Mouse (Mus musculus) embryonic facial prominence, embryonic 13.5 days (tissue): ENCODE measurements around the gene Rapgefl1. TPM values are rescaled to one million over a fixed set of nuclear protein-coding genes. Genes with fewer than 3 reads are reported as not detected.

Experiments
- ATAC-seq: fragments of 200-750 bp; cut with Nextera tagmentation; 2 replicates; pipeline ENCODE4 v1.8.0; 2017; ENCODE audit warnings: low read depth; ENCODE audit not compliant: insufficient number of reproducible peaks, insufficient read depth, low FRiP score, low TSS enrichment
- H3K27ac ChIP-seq: fragments of 300-500 bp; sonication (generic); 2 replicates; pipeline ENCODE4 v1.5.1; 2015; ENCODE audit warnings: moderate library complexity, mild to moderate bottlenecking, inconsistent platforms
- H3K27me3 ChIP-seq: fragments of 300-500 bp; sonication (generic); 2 replicates; pipeline ENCODE4 v1.6.1; 2015; ENCODE audit warnings: mild to moderate bottlenecking, inconsistent platforms
- H3K36me3 ChIP-seq: fragments of 300-500 bp; sonication (generic); 2 replicates; pipeline ENCODE4 v1.6.1; 2015; ENCODE audit warnings: mild to moderate bottlenecking, inconsistent platforms
- H3K4me1 ChIP-seq: fragments of 300-500 bp; sonication (generic); 2 replicates; pipeline ENCODE4 v1.6.1; 2015; ENCODE audit warnings: inconsistent platforms
- H3K4me2 ChIP-seq: fragments of 300-500 bp; sonication (generic); 2 replicates; pipeline ENCODE4 v1.6.1; 2015; ENCODE audit warnings: moderate library complexity, mild to moderate bottlenecking, inconsistent platforms
- H3K4me3 ChIP-seq: fragments of 300-500 bp; sonication (generic); 2 replicates; pipeline ENCODE4 v1.5.1; 2015; ENCODE audit warnings: mild to moderate bottlenecking, inconsistent platforms
- H3K9ac ChIP-seq: fragments of 300-500 bp; sonication (generic); 2 replicates; pipeline ENCODE4 v1.6.1; 2015; ENCODE audit warnings: mild to moderate bottlenecking, inconsistent platforms
- H3K9me3 ChIP-seq: fragments of 300-500 bp; sonication (generic); 2 replicates; pipeline ENCODE4 v1.6.1; 2016; ENCODE audit warnings: inconsistent platforms
- WGBS: fragments of 180-500 bp; shearing (Covaris S2); methylation state at CpG from one replicate; pipeline ENCODE4 v1.1.7; 2015; ENCODE audit warnings: mixed read lengths; 5-methylcytosine and 5-hydroxymethylcytosine counted together
- polyA plus RNA-seq: library from polyadenylated mRNA; unstranded; fragments of >200 nt; fragmentation: Nextera tagmentation; extraction: Ambion mirVana; gene quantifications from 2 replicates; pipeline ENCODE4 v1.2.1, GENCODE M21; 2015

The Rapgefl1 gene
- polyA plus RNA-seq, 1 experiment from 2014 or later, result 4.7 TPM

GRCm38 (mm10) chr11:98795015-98795713, 41.4 kb upstream of the Rapgefl1 start, which contains the start of gene Msl1:
Gene Msl1 (plus strand): TSS chr11:98795516.
- H3K4me1 ChIP-seq, result peaks cover 28% of the 10 kb centered on the region
- peak within 1 kb of the TSS; percentile 100 for H3K27ac ChIP-seq
- peaks cover 23% of the 10 kb centered on the region for H3K36me3 ChIP-seq
- H3K9me3 ChIP-seq, result no peaks in the 10 kb centered on the region
- peak within 1 kb of the TSS; percentile 100 for H3K9ac ChIP-seq
- under 1% methylated on average over 65 of the region's 89 CpGs for WGBS
- H3K27me3 ChIP-seq, result no peaks in the 10 kb centered on the region
- peak within 1 kb of the TSS; percentile 74 for H3K4me2 ChIP-seq
- peak; percentile 72 for ATAC-seq
- peak within 1 kb of the TSS; percentile 100 for H3K4me3 ChIP-seq

- peak overlapping the region; percentile 100 for H3K4me3 ChIP-seq
- peak overlapping the region; percentile 74 for H3K4me2 ChIP-seq
- peak overlapping the region; percentile 100 for H3K9ac ChIP-seq
- ATAC-seq, result peak; percentile 46; the same call in 1 of the 2 replicates
- 1% methylated on average over 62 of the region's 74 CpGs for WGBS
- peak overlapping the region; percentile 100 for H3K27ac ChIP-seq
- no peaks in the 10 kb centered on the region for H3K9me3 ChIP-seq
- no peaks in the 10 kb centered on the region for H3K27me3 ChIP-seq
- H3K36me3 ChIP-seq, result peaks cover 31% of the 10 kb centered on the region
- peaks cover 28% of the 10 kb centered on the region for H3K4me1 ChIP-seq
Measured at GRCm38 (mm10) chr11:98795714-98796514, 40.7 kb upstream of the Rapgefl1 start.

GRCm38 (mm10) chr11:98796515-98797216, 39.9 kb upstream of the Rapgefl1 start:
- Histone ChIP-seq H3K27me3 (no peaks in the 10 kb centered on the region), H3K4me3 (peak overlapping the region; percentile 100), H3K4me2 (peak overlapping the region; percentile 74), H3K9me3 (no peaks in the 10 kb centered on the region), H3K9ac (peak overlapping the region; percentile 100), H3K27ac (peak overlapping the region; percentile 100), H3K4me1 (peaks cover 28% of the 10 kb centered on the region), H3K36me3 (peaks cover 38% of the 10 kb centered on the region)
- WGBS, result 3% methylated on average over 23 of the region's 23 CpGs
- no peak for ATAC-seq

GRCm38 (mm10) chr11:98797306-98797705, 39.3 kb upstream of the Rapgefl1 start:
- Histone ChIP-seq H3K9me3 (no peaks in the 10 kb centered on the region), H3K27me3 (no peaks in the 10 kb centered on the region), H3K4me1 (peaks cover 28% of the 10 kb centered on the region), H3K9ac (peak overlapping the region; percentile 100), H3K27ac (no peak overlapping the region), H3K4me3 (peak overlapping the region; percentile 100), H3K4me2 (peak overlapping the region; percentile 74), H3K36me3 (peaks cover 45% of the 10 kb centered on the region)
- WGBS, result 5% methylated on average over 5 of the region's 5 CpGs
- ATAC-seq, result no peak

GRCm38 (mm10) chr11:98797909-98798308, 38.7 kb upstream of the Rapgefl1 start:
- H3K27ac ChIP-seq, result no peak overlapping the region

GRCm38 (mm10) chr11:98804605-98805004, 32.0 kb upstream of the Rapgefl1 start, which contains the start of gene Casc3:
Gene Casc3 (plus strand): TSS chr11:98804905.
- H3K4me2 ChIP-seq, result no peak within 1 kb of the TSS
- no peaks in the 10 kb centered on the region for H3K9me3 ChIP-seq
- 94% methylated on average over 5 of the region's 5 CpGs for WGBS
- no peak for ATAC-seq
- peaks cover 83% of the 10 kb centered on the region for H3K36me3 ChIP-seq
- no peak within 1 kb of the TSS for H3K9ac ChIP-seq
- H3K4me1 ChIP-seq, result 0 out of 2 replicates have a peak, but pooled peaks cover 5% of the 10 kb centered on the region
- H3K4me3 ChIP-seq, result no peak within 1 kb of the TSS
- no peak within 1 kb of the TSS for H3K27ac ChIP-seq
- no peaks in the 10 kb centered on the region for H3K27me3 ChIP-seq

More at GRCm38 (mm10) chr11:98797909-98798308, 38.7 kb upstream of the Rapgefl1 start:
- no peaks in the 10 kb centered on the region for H3K9me3 ChIP-seq
- peak overlapping the region; percentile 100 for H3K4me3 ChIP-seq
- H3K27me3 ChIP-seq, result no peaks in the 10 kb centered on the region
- peak overlapping the region; percentile 74 for H3K4me2 ChIP-seq
- H3K4me1 ChIP-seq, result peaks cover 28% of the 10 kb centered on the region
- no peak for ATAC-seq
- peaks cover 51% of the 10 kb centered on the region for H3K36me3 ChIP-seq
- WGBS, result 48% methylated on average over 4 of the region's 4 CpGs
- H3K9ac ChIP-seq, result peak overlapping the region; percentile 100

GRCm38 (mm10) chr11:98808417-98808816, 28.2 kb upstream of the Rapgefl1 start:
- 74% methylated on average over 2 of the region's 2 CpGs for WGBS
- H3K27ac ChIP-seq, result peak overlapping the region; percentile 99; the same call in 1 of the 2 replicates
- no peaks in the 10 kb centered on the region for H3K27me3 ChIP-seq
- ATAC-seq, result no peak
- H3K9me3 ChIP-seq, result no peaks in the 10 kb centered on the region
- H3K4me3 ChIP-seq, result 0 out of 2 replicates have a peak overlapping the region, but pooled peaks have one; percentile 88
- H3K36me3 ChIP-seq, result peaks cover 63% of the 10 kb centered on the region
- H3K4me1 ChIP-seq, result peaks cover 17% of the 10 kb centered on the region
- peak overlapping the region; percentile 75 for H3K4me2 ChIP-seq
- no peak overlapping the region for H3K9ac ChIP-seq

- Histone ChIP-seq H3K9ac (peak overlapping the region; percentile 95), H3K36me3 (peaks cover 63% of the 10 kb centered on the region)
- ATAC-seq, result peak; percentile 98
Measured at GRCm38 (mm10) chr11:98809457-98810290, 26.9 kb upstream of the Rapgefl1 start.

GRCm38 (mm10) chr11:98810686-98811085, 25.9 kb upstream of the Rapgefl1 start:
- peak overlapping the region; percentile 88 for H3K4me3 ChIP-seq
- H3K36me3 ChIP-seq, result peaks cover 62% of the 10 kb centered on the region
- H3K4me1 ChIP-seq, result peaks cover 17% of the 10 kb centered on the region
- H3K4me2 ChIP-seq, result peak overlapping the region; percentile 75
- no peaks in the 10 kb centered on the region for H3K27me3 ChIP-seq
- ATAC-seq, result no peak
- peak overlapping the region; percentile 99 for H3K27ac ChIP-seq
- WGBS, result 62% methylated on average over 7 of the region's 7 CpGs
- peak overlapping the region; percentile 95 for H3K9ac ChIP-seq
- no peaks in the 10 kb centered on the region for H3K9me3 ChIP-seq

More at GRCm38 (mm10) chr11:98809457-98810290, 26.9 kb upstream of the Rapgefl1 start:
- Histone ChIP-seq H3K4me3 (peak overlapping the region; percentile 88), H3K4me1 (peaks cover 17% of the 10 kb centered on the region), H3K27me3 (no peaks in the 10 kb centered on the region), H3K4me2 (peak overlapping the region; percentile 75), H3K27ac (peak overlapping the region; percentile 99), H3K9me3 (no peaks in the 10 kb centered on the region)
- under 1% methylated on average over 78 of the region's 84 CpGs for WGBS

GRCm38 (mm10) chr11:98816706-98817239, 19.8 kb upstream of the Rapgefl1 start:
- no peak for ATAC-seq
- Histone ChIP-seq H3K36me3 (peaks cover 94% of the 10 kb centered on the region), H3K4me2 (no peak overlapping the region), H3K9me3 (no peaks in the 10 kb centered on the region), H3K27me3 (no peaks in the 10 kb centered on the region), H3K27ac (no peak overlapping the region), H3K9ac (no peak overlapping the region), H3K4me3 (no peak overlapping the region), H3K4me1 (no peaks in the 10 kb centered on the region)
- 95% methylated on average over 1 of the region's 1 CpGs for WGBS
